Mouse (Mus musculus): ENCODE measurements around the gene Cysltr1. TPM values are rescaled to one million over a fixed set of nuclear protein-coding genes. Genes with fewer than 3 reads are reported as not detected.

Gene Cysltr1
- 1.0 and 1.3 TPM in 2 replicates for polyA plus RNA-seq (2012; rRNA removed)
- 1.8 and 2.1 TPM in 2 replicates for polyA plus RNA-seq (2014; fragmentation: Nextera tagmentation; extraction: Ambion mirVana)

DNA sequence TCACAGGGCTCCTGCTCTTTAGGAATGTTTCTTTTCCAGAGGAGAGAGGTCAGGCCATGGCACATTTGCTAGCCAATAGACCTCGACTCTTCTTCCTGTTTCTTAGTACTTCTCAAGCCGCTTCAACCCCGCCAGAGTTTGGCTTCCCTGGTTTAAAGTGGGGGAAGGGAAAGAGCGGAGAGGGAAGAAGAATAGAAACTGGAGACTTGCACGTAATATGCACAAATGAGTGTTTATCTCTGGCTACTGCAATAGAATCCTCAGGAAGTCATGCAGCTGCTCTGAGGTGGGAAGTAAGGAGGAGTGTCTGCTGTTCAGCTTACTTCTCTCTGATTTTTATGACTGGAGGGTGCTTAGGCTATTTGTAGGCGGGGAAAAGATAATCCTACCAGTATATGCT is at the start of gene Cysltr1:
Gene Cysltr1 (minus strand): TSS at position 294 of the 400 bp plus-strand sequence.
- H3K9me3 ChIP-seq (ENCODE audit: control insufficient read depth, low read length): no peaks in the 10 kb centered on the region
- no peaks in the 10 kb centered on the region for H3K27me3 ChIP-seq (ENCODE audit: control insufficient read depth, insufficient read depth, low read length)
- H3K4me2 ChIP-seq (replicated peaks; ENCODE audit: low read depth, low read length, severe bottlenecking): peak within 1 kb of the TSS; percentile 25
- H3K4me1 ChIP-seq (ENCODE audit: control insufficient read depth, insufficient read depth, low read length): no peaks in the 10 kb centered on the region
- TF ChIP-seq POLR2A (IDR thresholded peaks at IDR 0.05; ENCODE audit: borderline replicate concordance, extremely low read depth, insufficient read depth, insufficient read length): no peak
- no peak for DNase-seq (ENCODE audit: low spot score)
- 30% methylated on average over 6 of the region's 6 CpGs for WGBS
- H3K36me3 ChIP-seq (ENCODE audit: control insufficient read depth, insufficient read depth, low read length): no peaks in the 10 kb centered on the region
- no peak within 1 kb of the TSS for H3K27ac ChIP-seq (replicated peaks; ENCODE audit: low read depth, low read length)
- no peak within 1 kb of the TSS for H3K4me3 ChIP-seq (replicated peaks; ENCODE audit: low read length)
- ATAC-seq (ENCODE audit: low FRiP score, low read depth): no peak
- no peak within 1 kb of the TSS for H3K9ac ChIP-seq (ENCODE audit: low read depth, low read length, severe bottlenecking)

DNA sequence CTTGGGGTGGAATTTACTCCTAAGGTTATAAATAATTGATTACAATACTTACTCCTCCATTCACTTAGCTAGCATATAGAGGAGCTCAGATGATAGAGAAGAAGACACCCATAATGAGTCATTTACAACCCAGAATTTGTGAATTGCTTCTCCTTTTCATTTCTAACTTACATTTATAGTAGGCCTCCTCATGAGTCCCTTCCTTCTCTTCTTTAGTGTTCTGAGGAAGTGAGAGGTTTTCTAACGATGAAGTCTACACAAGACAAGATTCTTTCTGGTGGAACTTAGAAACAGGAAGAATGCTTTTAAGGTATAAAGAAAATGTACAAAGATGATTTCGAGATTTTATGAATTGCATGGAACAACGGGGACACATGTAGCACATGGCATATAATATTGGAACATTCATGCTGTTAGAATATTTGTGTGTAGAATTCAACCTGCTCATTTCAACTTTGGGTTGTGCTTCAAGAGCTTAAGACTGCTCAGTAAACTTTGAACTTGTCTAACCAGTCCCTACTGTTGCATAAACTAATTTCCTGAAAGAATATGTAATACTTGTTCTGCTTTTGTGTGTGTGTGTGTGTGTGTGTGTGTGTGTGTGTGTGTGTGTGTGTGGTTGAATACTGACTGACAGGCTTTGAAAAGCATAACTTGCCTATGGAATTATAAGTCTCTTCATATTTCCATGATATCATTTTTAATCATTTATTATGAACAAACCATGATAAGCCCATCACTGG is 31.5 kb upstream of the Cysltr1 start:
- H3K9me3 ChIP-seq (ENCODE audit: control insufficient read depth, low read length): no peaks in the 10 kb centered on the region
- no peak overlapping the region for H3K9ac ChIP-seq (ENCODE audit: low read depth, low read length, severe bottlenecking)
- DNase-seq (ENCODE audit: low spot score): no peak
- no peak overlapping the region for H3K4me3 ChIP-seq (replicated peaks; ENCODE audit: low read length)
- H3K4me2 ChIP-seq (replicated peaks; ENCODE audit: low read depth, low read length, severe bottlenecking): no peak overlapping the region
- H3K36me3 ChIP-seq (ENCODE audit: control insufficient read depth, insufficient read depth, low read length): no peaks in the 10 kb centered on the region
- no peaks in the 10 kb centered on the region for H3K4me1 ChIP-seq (ENCODE audit: control insufficient read depth, insufficient read depth, low read length)
- no peaks in the 10 kb centered on the region for H3K27me3 ChIP-seq (ENCODE audit: control insufficient read depth, insufficient read depth, low read length)
- WGBS: 78% methylated on average over 3 of the region's 3 CpGs
- ATAC-seq (ENCODE audit: low FRiP score, low read depth): no peak
- H3K27ac ChIP-seq (replicated peaks; ENCODE audit: low read depth, low read length): no peak overlapping the region
- TF ChIP-seq POLR2A (IDR thresholded peaks at IDR 0.05; ENCODE audit: borderline replicate concordance, extremely low read depth, insufficient read depth, insufficient read length): no peak

DNA sequence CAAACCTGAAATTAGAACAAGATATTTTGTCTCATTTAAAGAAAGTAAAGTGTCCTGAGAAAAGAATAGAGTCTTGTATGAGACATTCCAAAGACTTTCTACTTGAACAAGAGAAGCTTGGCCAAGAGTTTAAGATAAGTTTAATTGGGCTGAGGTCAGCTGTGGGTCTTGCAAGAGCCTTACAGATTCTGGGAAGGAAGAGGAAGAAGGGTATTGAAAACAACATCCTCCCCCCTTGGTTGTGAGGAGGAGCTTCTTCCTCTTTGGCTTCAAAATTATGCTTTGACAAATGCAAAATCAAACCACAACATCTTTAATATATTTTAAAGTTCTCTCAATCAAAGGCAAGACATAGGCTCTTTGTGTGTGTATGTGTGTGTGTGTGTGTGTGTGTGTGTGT is 30.1 kb upstream of the Cysltr1 start:
- H3K9me3 ChIP-seq (ENCODE audit: control insufficient read depth, low read length): no peaks in the 10 kb centered on the region

DNA sequence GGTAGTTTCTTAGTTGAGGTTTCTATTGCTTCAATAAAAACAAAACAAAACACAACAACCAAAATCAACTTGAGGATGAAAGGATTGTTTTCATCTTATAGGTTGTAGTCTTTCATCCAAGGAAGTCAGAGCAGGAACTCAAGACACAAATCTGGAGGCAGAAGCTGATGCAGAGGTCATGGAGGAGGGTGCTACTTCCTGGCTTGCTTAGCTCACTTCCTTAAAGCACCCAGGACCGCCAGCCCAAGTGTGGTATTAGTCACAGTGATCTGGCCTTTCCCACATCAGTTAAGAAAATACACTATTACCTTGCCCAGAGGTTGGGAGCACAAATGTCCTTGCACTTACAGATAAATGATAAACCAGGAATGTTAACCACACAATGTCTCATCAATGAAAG is 25.0 kb upstream of the Cysltr1 start:
- no peak for TF ChIP-seq POLR2A (IDR thresholded peaks at IDR 0.05; ENCODE audit: borderline replicate concordance, extremely low read depth, insufficient read depth, insufficient read length)

More for the DNA sequence above, 30.1 kb upstream of the Cysltr1 start:
- Histone ChIP-seq H3K27ac (replicated peaks; ENCODE audit: low read depth, low read length) (no peak overlapping the region), H3K4me1 (ENCODE audit: control insufficient read depth, insufficient read depth, low read length) (no peaks in the 10 kb centered on the region), H3K27me3 (ENCODE audit: control insufficient read depth, insufficient read depth, low read length) (no peaks in the 10 kb centered on the region), H3K9ac (ENCODE audit: low read depth, low read length, severe bottlenecking) (no peak overlapping the region), H3K4me3 (replicated peaks; ENCODE audit: low read length) (no peak overlapping the region), H3K4me2 (replicated peaks; ENCODE audit: low read depth, low read length, severe bottlenecking) (no peak overlapping the region), H3K36me3 (ENCODE audit: control insufficient read depth, insufficient read depth, low read length) (no peaks in the 10 kb centered on the region)
- ATAC-seq (ENCODE audit: low FRiP score, low read depth): no peak
- DNase-seq (ENCODE audit: low spot score): no peak
- no peak for TF ChIP-seq POLR2A (IDR thresholded peaks at IDR 0.05; ENCODE audit: borderline replicate concordance, extremely low read depth, insufficient read depth, insufficient read length)

DNA sequence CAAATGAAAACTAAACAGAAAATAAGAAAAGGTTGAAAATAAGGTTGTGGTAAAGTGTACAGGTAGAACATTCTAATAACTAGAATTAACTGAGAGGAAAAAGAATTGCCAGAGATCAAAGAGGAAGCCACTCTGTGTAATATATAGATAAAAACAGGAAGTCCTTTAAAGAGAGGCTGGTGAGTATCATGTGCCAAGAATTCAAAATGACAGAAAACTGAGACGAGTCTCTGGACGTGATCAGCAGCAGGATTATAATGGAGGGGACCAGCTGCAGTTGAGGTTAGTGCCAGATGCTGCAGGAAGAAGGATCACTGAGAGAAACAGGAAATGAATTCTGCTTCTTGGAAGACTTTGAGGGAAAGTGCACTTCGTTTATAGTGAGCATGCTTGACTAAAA is 20.2 kb upstream of the Cysltr1 start:
- Histone ChIP-seq H3K27ac (replicated peaks; ENCODE audit: low read depth, low read length) (no peak overlapping the region), H3K9ac (ENCODE audit: low read depth, low read length, severe bottlenecking) (no peak overlapping the region), H3K9me3 (ENCODE audit: control insufficient read depth, low read length) (no peaks in the 10 kb centered on the region), H3K4me1 (ENCODE audit: control insufficient read depth, insufficient read depth, low read length) (no peaks in the 10 kb centered on the region), H3K36me3 (ENCODE audit: control insufficient read depth, insufficient read depth, low read length) (no peaks in the 10 kb centered on the region), H3K4me2 (replicated peaks; ENCODE audit: low read depth, low read length, severe bottlenecking) (no peak overlapping the region), H3K27me3 (ENCODE audit: control insufficient read depth, insufficient read depth, low read length) (no peaks in the 10 kb centered on the region), H3K4me3 (replicated peaks; ENCODE audit: low read length) (no peak overlapping the region)
- TF ChIP-seq POLR2A (IDR thresholded peaks at IDR 0.05; ENCODE audit: borderline replicate concordance, extremely low read depth, insufficient read depth, insufficient read length): no peak
- ATAC-seq (ENCODE audit: low FRiP score, low read depth) (no peak), DNase-seq (ENCODE audit: low spot score) (peak; percentile 26)
- WGBS: 23% methylated on average over 3 of the region's 3 CpGs

More for the DNA sequence above, 25.0 kb upstream of the Cysltr1 start:
- ATAC-seq (ENCODE audit: low FRiP score, low read depth) (no peak), DNase-seq (ENCODE audit: low spot score) (no peak)
- 50% methylated on average over 1 of the region's 1 CpGs for WGBS
- Histone ChIP-seq H3K4me1 (ENCODE audit: control insufficient read depth, insufficient read depth, low read length) (no peaks in the 10 kb centered on the region), H3K9ac (ENCODE audit: low read depth, low read length, severe bottlenecking) (no peak overlapping the region), H3K9me3 (ENCODE audit: control insufficient read depth, low read length) (no peaks in the 10 kb centered on the region), H3K27ac (replicated peaks; ENCODE audit: low read depth, low read length) (no peak overlapping the region), H3K4me3 (replicated peaks; ENCODE audit: low read length) (no peak overlapping the region), H3K36me3 (ENCODE audit: control insufficient read depth, insufficient read depth, low read length) (no peaks in the 10 kb centered on the region), H3K27me3 (ENCODE audit: control insufficient read depth, insufficient read depth, low read length) (no peaks in the 10 kb centered on the region), H3K4me2 (replicated peaks; ENCODE audit: low read depth, low read length, severe bottlenecking) (no peak overlapping the region)
